Mouse (Mus musculus) testis, adult 10 weeks (tissue): Measurements from ENCODE around the gene Slc12a6. TPM values are rescaled to one million over a fixed set of nuclear protein-coding genes. Genes with fewer than 3 reads are reported as not detected.

ENCODE experiments used
- polyA plus RNA-seq: library from polyadenylated mRNA; stranded (reverse); fragments of 350-450 nt; fragmentation: Illumina TruSeq; extraction: RNeasy Lipid Tissue Mini Kit (QIAGEN cat#74804); gene quantifications from one replicate; pipeline ENCODE4 v1.2.3, GENCODE M21; 2014; ENCODE audit warnings: low read depth, low replicate concordance

The Slc12a6 gene
- 46.9 TPM for polyA plus RNA-seq

GRCm38 (mm10) chr2:112265448-112266241, at the start of gene Slc12a6:
TSS of gene Slc12a6 (plus strand) at chr2:112265825.

GRCm38 (mm10) chr2:112239212-112239934, 26.3 kb upstream of the Slc12a6 start, which contains the start of gene Lpcat4:
TSS of gene Lpcat4 (plus strand) at chr2:112239468.

GRCm38 (mm10) chr2:112259241-112259962, 6.2 kb upstream of the Slc12a6 start, which contains the start of gene Nutm1:
TSS of gene Nutm1 (minus strand) at chr2:112259291.

DNA sequence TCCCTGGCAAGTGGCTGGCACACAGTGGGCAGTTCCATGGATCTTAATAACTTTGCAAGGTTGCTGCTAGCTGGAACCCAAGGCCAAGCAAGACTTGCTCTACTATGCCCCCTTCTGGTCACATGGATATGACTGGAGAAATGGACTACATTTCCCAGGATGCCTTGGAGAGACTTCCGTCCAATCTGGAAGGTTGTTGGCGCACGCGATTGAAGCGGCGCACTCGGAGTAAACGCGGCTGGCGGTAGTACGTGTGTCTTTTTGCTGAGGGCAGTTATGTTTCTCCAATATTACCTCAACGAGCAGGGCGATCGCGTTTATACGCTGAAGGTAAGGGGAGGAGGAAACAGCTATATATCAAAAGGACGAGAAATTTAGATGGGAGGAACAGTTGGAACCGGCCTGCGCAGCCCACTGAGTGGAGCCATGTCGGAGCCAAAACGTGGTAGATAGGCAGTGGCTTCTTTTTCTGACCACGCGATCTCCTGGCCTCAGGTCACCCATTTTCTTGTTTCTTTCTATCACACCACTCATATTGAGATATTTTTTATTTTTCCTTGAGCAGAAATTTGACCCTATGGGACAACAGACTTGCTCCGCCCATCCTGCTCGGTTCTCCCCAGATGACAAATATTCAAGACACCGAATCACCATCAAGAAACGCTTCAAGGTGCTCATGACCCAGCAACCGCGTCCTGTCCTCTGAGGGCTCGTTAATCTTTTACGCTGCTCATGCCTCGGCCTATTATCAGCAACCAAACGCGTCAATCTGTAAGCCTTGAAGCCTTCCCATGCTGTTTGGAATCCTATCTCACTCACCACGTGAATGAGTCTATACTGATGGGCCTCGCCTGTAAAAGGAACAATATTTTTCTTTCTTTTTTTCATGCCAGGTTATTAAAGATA, 3.6 kb upstream of the Slc12a6 start, which contains the start of gene Nop10:
Gene Nop10, plus strand, starts transcription at position 179 of the 906 bp plus-strand sequence.

GRCm38 (mm10) chr2:112266242-112266592, 592 bp downstream of the Slc12a6 start, which contains the start of gene Gm21985:
TSS of gene Gm21985 (plus strand) at chr2:112266314.

DNA sequence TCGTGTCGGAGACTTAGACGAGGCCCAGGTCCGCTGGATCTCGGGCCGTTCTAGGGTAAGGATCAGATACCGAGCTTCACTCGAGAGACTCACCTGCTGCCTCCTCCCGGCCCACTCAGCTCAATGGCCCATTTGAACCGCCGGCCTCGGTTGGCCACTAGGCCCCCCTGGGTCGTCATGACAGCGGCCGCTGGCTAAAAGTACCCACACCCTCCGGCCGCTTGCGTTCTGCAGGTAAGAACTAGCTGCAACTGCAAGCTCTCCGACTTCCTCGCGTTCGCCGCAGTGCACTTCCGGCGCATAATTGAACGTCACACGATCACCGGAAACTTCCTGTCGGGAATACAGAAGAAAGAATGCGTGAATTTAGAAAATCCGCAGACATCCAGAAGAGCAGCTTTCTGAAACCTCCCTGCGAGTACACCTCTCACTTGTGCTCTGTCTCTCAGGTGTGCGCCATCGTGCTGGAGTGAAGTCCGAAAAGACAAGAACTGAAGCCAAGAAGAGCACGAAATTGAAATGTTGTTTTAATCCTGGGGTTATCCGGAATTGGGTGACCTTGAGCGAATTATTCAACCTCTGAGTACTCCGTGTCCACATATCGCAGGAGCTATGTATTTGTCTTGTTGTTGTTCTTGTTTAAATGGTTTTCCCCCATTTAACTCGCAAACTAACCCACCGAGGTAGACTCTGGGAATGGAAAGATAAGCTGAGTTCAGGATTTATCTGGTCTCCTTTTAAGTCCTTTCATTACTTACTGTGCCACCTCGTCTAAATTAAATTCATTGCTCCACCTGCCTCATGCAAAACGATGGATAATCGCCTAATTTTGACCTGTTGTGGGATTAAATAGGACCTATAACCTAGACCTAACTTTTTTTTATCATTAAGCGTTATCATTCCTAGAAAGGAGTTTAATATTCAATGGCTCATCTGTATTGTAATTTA, 102.4 kb downstream of the Slc12a6 start, which contains the start of gene Emc4:
Gene Emc4, minus strand, starts transcription at position 302 of the 948 bp plus-strand sequence.

GRCm38 (mm10) chr2:112378973-112379898, 113.6 kb downstream of the Slc12a6 start, which contains the start of gene Katnbl1:
TSS of gene Katnbl1 (plus strand) at chr2:112379211.

Other genes starting within 250 kb of the Slc12a6 start
- gene Olfr1311, start 241.4 kb upstream of the Slc12a6 start, polyA plus RNA-seq: not detected
- gene Olfr1312, start 215.6 kb upstream of the Slc12a6 start, polyA plus RNA-seq: not detected
- not detected for gene Olfr1313, start 188.0 kb upstream of the Slc12a6 start, polyA plus RNA-seq
- gene Olfr1314, start 169.0 kb upstream of the Slc12a6 start, polyA plus RNA-seq: not detected
- not detected for gene Olfr1315-ps1, start 150.4 kb upstream of the Slc12a6 start, polyA plus RNA-seq
- gene Olfr1316, start 130.8 kb upstream of the Slc12a6 start, polyA plus RNA-seq: not detected
- not detected for gene Olfr1317, start 125.5 kb upstream of the Slc12a6 start, polyA plus RNA-seq
- not detected for gene Olfr1318, start 111.6 kb upstream of the Slc12a6 start, polyA plus RNA-seq
- 1.7 TPM for gene Lpcat4, start 26.4 kb upstream of the Slc12a6 start, polyA plus RNA-seq
- gene Nutm1, start 6.5 kb upstream of the Slc12a6 start, polyA plus RNA-seq: 21.3 TPM
- gene Nop10, start 3.9 kb upstream of the Slc12a6 start, polyA plus RNA-seq: 45.7 TPM
- not detected for gene Gm21985, start 489 bp downstream of the Slc12a6 start, polyA plus RNA-seq
- 83.6 TPM for gene Emc4, start 102.2 kb downstream of the Slc12a6 start, polyA plus RNA-seq
- gene Katnbl1, start 113.4 kb downstream of the Slc12a6 start, polyA plus RNA-seq: 16.3 TPM
- gene Emc7, start 189.2 kb downstream of the Slc12a6 start, polyA plus RNA-seq: 30.9 TPM
- gene Chrm5, start 214.9 kb downstream of the Slc12a6 start, polyA plus RNA-seq: not detected
- gene Aven, start 227.1 kb downstream of the Slc12a6 start, polyA plus RNA-seq: 117 TPM